22 mouse cellular contexts compared by ENCODE assay signal in genomic region chr1:43941476-43942217, GRCm38 (mm10). TPM values are rescaled to one million over a fixed set of nuclear protein-coding genes. Genes with fewer than 3 reads are reported as not detected.
DNase-seq lines count a peak whose midpoint lies in the region; ATAC-seq lines count a peak whose summit lies in the region.
"Had no signal": no experiment of that assay in that cellular context is flagged by ENCODE, and none has a peak within 500 bp of the region (broad histone marks: within the 10 kb centered on the region; RNA-seq: fewer than 3 reads in every experiment).

No protein-coding gene starts in this region.

- no peak for DNase-seq in liver, embryonic 13.5 days
- DNase-seq in liver (no peak), R1 (ENCODE audit: low read depth, low spot score) (peak; percentile 34)
- DNase-seq in lung, adult 18-20 months: no peak
- no peak for DNase-seq in adrenal gland, adult 18-20 months (ENCODE audit: low spot score in 2 of 2)
- DNase-seq: adrenal gland, postnatal 10 days; cerebellum, adult 11 months; cerebellum, adult 8-10 months; cerebellum, postnatal 14 days; embryo, embryonic 11 days; forebrain, postnatal 0 days; gastrocnemius, postnatal 25 days; heart, adult 11 months; heart, postnatal 36 days had no signal

- peaks cover 31% of the 10 kb centered on the region for H3K36me3 ChIP-seq in liver, embryonic 13.5 days
- no peaks in the 10 kb centered on the region; the same call in 1 of the 2 replicates for H3K36me3 ChIP-seq in intestine, embryonic 16.5 days (ENCODE audit: control insufficient read depth, insufficient read depth, low read length)
- peaks cover 40% of the 10 kb centered on the region for H3K36me3 ChIP-seq in kidney, embryonic 15.5 days

- no peaks in the 10 kb centered on the region for H3K27me3 ChIP-seq in liver, embryonic 13.5 days
- no peaks in the 10 kb centered on the region for H3K27me3 ChIP-seq in intestine, embryonic 16.5 days (replicated peaks; ENCODE audit: control insufficient read depth, insufficient read depth, low read length)
- no peaks in the 10 kb centered on the region for H3K27me3 ChIP-seq in kidney, embryonic 15.5 days
- H3K27me3 ChIP-seq: embryonic facial prominence, embryonic 15.5 days; forebrain, embryonic 12.5 days; heart, embryonic 13.5 days; hindbrain, embryonic 15.5 days; Patski had no signal

- no peak for ATAC-seq in liver, embryonic 13.5 days (ENCODE audit: low read depth)
- ATAC-seq in intestine, embryonic 16.5 days: peak; percentile 66
- no peak for ATAC-seq in kidney, embryonic 15.5 days (replicated peaks; ENCODE audit: low FRiP score)
- ATAC-seq: forebrain, postnatal 0 days; Patski had no signal

- no peaks in the 10 kb centered on the region for H3K9me3 ChIP-seq in liver, embryonic 13.5 days (replicated peaks)
- H3K9me3 ChIP-seq in intestine, embryonic 16.5 days (ENCODE audit: control insufficient read depth, low read length): no peaks in the 10 kb centered on the region
- no peaks in the 10 kb centered on the region for H3K9me3 ChIP-seq in kidney, embryonic 15.5 days (replicated peaks)
- H3K9me3 ChIP-seq: embryonic facial prominence, embryonic 15.5 days; forebrain, embryonic 12.5 days; heart, embryonic 13.5 days; hindbrain, embryonic 15.5 days had no signal

- no peak overlapping the region for H3K9ac ChIP-seq in liver, embryonic 13.5 days
- H3K9ac ChIP-seq in intestine, embryonic 16.5 days (ENCODE audit: low read depth, low read length): no peak overlapping the region
- H3K9ac ChIP-seq in kidney, embryonic 15.5 days: no peak overlapping the region
- H3K9ac ChIP-seq: embryonic facial prominence, embryonic 15.5 days; forebrain, embryonic 12.5 days; forebrain, postnatal 0 days; heart, embryonic 13.5 days; hindbrain, embryonic 15.5 days had no signal

- no peak overlapping the region for H3K4me2 ChIP-seq in liver, embryonic 13.5 days
- H3K4me2 ChIP-seq in intestine, embryonic 16.5 days (ENCODE audit: low read depth, low read length): no peak overlapping the region
- H3K4me2 ChIP-seq in kidney, embryonic 15.5 days: no peak overlapping the region
- H3K4me2 ChIP-seq: embryonic facial prominence, embryonic 15.5 days; forebrain, embryonic 12.5 days; heart, embryonic 13.5 days; hindbrain, embryonic 15.5 days had no signal

- H3K27ac ChIP-seq in liver, embryonic 13.5 days: peak overlapping the region; percentile 50
- H3K27ac ChIP-seq in intestine, embryonic 16.5 days (ENCODE audit: low read length): peak overlapping the region; percentile 59
- no peak overlapping the region for H3K27ac ChIP-seq in kidney, embryonic 15.5 days
- H3K27ac ChIP-seq: embryonic facial prominence, embryonic 15.5 days; forebrain, embryonic 12.5 days; heart, embryonic 13.5 days; hindbrain, embryonic 15.5 days had no signal

- WGBS in liver, embryonic 13.5 days (ENCODE audit: insufficient replicate concordance): 84% methylated on average over 7 of the region's 7 CpGs
- 79% methylated on average over 7 of the region's 7 CpGs for WGBS in intestine, embryonic 16.5 days
- WGBS in kidney, embryonic 15.5 days: 95% methylated on average over 7 of the region's 7 CpGs

- no peak overlapping the region for H3K4me3 ChIP-seq in liver, embryonic 13.5 days (replicated peaks)
- H3K4me3 ChIP-seq in intestine, embryonic 16.5 days (ENCODE audit: low read length): no peak overlapping the region
- H3K4me3 ChIP-seq in kidney, embryonic 15.5 days (replicated peaks): no peak overlapping the region
- H3K4me3 ChIP-seq: embryonic facial prominence, embryonic 15.5 days; erythroblast, embryonic 14.5 days; forebrain, embryonic 12.5 days; heart, embryonic 13.5 days; hindbrain, embryonic 15.5 days had no signal

- peaks cover 29% of the 10 kb centered on the region for H3K4me1 ChIP-seq in liver, embryonic 13.5 days (replicated peaks)
- 0 out of 2 replicates have a peak, but pooled peaks cover 3% of the 10 kb centered on the region for H3K4me1 ChIP-seq in intestine, embryonic 16.5 days (ENCODE audit: control insufficient read depth, insufficient read depth, low read length)
- H3K4me1 ChIP-seq in kidney, embryonic 15.5 days: peaks cover under 1% of the 10 kb centered on the region
- H3K4me1 ChIP-seq: embryonic facial prominence, embryonic 15.5 days; forebrain, embryonic 12.5 days had no signal

RNA-seq across cellular contexts. Expression of gene Tpp2, which starts 8.2 kb away (rescaled TPM):
- polyA plus RNA-seq in liver, embryonic 13.5 days (2015; fragmentation: Nextera tagmentation; extraction: Ambion mirVana): 32.9 and 41.2 TPM in 2 replicates
- 51.1 and 52.8 TPM in 2 replicates for polyA plus RNA-seq in intestine, embryonic 16.5 days (2015; fragmentation: Nextera tagmentation; extraction: Ambion mirVana)
- 63.7 and 66.9 TPM in 2 replicates for polyA plus RNA-seq in kidney, embryonic 15.5 days (2015; fragmentation: Nextera tagmentation; extraction: Ambion mirVana)
- 10 to 100 TPM; 38.4 to 47.7 TPM for total RNA-seq in adrenal gland, adult 18-20 months (2021)
